Mouse (Mus musculus) olfactory bulb, adult 2 months (tissue): ENCODE data around the gene Ptpdc1.

Experiments
- CTCF ChIP-seq: fragments of 200-500 bp; IDR thresholded peaks from 2 replicates; pipeline ENCODE4 v1.5.1; 2012; ENCODE audit warnings: low read depth, mild to moderate bottlenecking, low read length, moderate library complexity; ENCODE audit not compliant: insufficient read depth
- POLR2A ChIP-seq: fragments of 200-500 bp; IDR thresholded peaks from 2 replicates; pipeline ENCODE4 v1.6.1; 2012; ENCODE audit warnings: mild to moderate bottlenecking, low read depth, low read length, moderate library complexity; ENCODE audit not compliant: insufficient read depth

DNA sequence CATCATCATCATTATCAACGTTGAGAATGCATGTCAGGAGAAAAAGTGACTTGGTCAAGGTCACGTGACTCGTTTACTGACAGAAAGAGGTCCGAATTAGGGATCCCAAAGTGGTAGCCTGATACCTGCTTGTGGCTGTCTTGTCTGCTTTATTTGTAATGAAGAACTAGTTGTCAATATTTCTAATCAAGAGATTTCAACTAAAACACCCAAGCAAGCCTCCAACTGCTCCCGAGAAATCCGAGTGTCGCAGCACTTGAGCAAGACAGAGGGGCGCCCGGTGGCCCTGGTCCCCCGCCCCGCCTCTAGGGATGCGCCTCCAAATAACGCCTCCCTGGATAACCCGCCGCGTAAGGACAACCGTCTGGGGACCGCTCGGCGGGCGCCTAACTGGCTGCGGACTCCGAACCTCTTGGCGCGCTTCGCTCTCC is 481 bp downstream of the Ptpdc1 start:
- TF ChIP-seq CTCF, result no peak
- no peak for TF ChIP-seq POLR2A
